Mouse (Mus musculus): ENCODE measurements around the gene Csnk1g1. TPM values are rescaled to one million over a fixed set of nuclear protein-coding genes. Genes with fewer than 3 reads are reported as not detected.

Csnk1g1 gene
- polyA plus RNA-seq, 1 experiment, result 14.4 TPM

DNA sequence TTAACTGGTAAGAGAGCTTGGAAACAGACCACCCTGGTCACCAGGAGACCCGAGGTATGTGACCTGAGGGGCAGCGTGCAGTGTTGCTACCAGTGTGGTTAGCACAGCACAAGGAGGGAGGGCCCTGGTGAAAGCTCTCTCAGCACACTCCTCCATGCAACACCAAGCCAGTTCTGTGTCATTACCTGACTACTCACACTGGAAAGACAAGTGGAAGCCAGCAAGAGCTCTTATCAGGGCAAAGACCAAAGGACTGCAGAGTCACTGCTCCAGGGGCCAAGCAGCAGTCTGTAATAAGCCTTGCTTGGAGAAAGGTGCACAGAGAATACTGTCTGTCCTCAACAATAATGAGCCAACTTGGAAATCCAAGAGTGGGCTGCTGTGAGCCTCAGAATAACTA is 183.9 kb downstream of the Csnk1g1 start:
- no peaks in the 10 kb centered on the region for H3K4me1 ChIP-seq (ENCODE audit: control insufficient read depth, insufficient read depth, low read length)
- WGBS, result 92% methylated on average over 2 of the region's 2 CpGs
- TF ChIP-seq POLR2A (IDR thresholded peaks at IDR 0.05; ENCODE audit: borderline replicate concordance, control insufficient read depth, low read depth, low read length), result no peak
- TF ChIP-seq CTCF (IDR thresholded peaks at IDR 0.05; ENCODE audit: control insufficient read depth, insufficient read depth, low read length), result no peak
- no peak overlapping the region for H3K27ac ChIP-seq (ENCODE audit: control insufficient read depth, insufficient read depth, low read depth, low read length, poor library complexity)
- no peak overlapping the region for H3K4me3 ChIP-seq (replicated peaks; ENCODE audit: control insufficient read depth, low read depth, low read length)

Other genes with a start within 250 kb of the Csnk1g1 start
- gene Oaz2, start 240.9 kb upstream of the Csnk1g1 start, polyA plus RNA-seq (2011; ENCODE audit: insufficient read depth, insufficient read length, low replicate concordance, missing spikeins), result 22.1 and 34.0 TPM in 2 replicates
- 7.9 and 13.9 TPM in 2 replicates for gene Zfp609, start 81.4 kb upstream of the Csnk1g1 start, polyA plus RNA-seq (2011; ENCODE audit: insufficient read depth, insufficient read length, low replicate concordance, missing spikeins)
- 68.0 and 69.5 TPM in 2 replicates for gene Pclaf, start 18.7 kb upstream of the Csnk1g1 start, polyA plus RNA-seq (2011; ENCODE audit: insufficient read depth, insufficient read length, low replicate concordance, missing spikeins)
- 6.4 and 12.8 TPM in 2 replicates for gene Trip4, start 130 bp upstream of the Csnk1g1 start, polyA plus RNA-seq (2011; ENCODE audit: insufficient read depth, insufficient read length, low replicate concordance, missing spikeins)
- gene Ppib, start 151.3 kb downstream of the Csnk1g1 start, polyA plus RNA-seq (2011; ENCODE audit: insufficient read depth, insufficient read length, low replicate concordance, missing spikeins), result 88.9 and 169 TPM in 2 replicates
- gene Snx22, start 160.8 kb downstream of the Csnk1g1 start, polyA plus RNA-seq (2011; ENCODE audit: insufficient read depth, insufficient read length, low replicate concordance, missing spikeins), result 21.4 and 26.4 TPM in 2 replicates
- gene Snx1, start 217.7 kb downstream of the Csnk1g1 start, polyA plus RNA-seq (2011; ENCODE audit: insufficient read depth, insufficient read length, low replicate concordance, missing spikeins), result 33.7 and 44.1 TPM in 2 replicates
- gene Ciao2a, start 217.7 kb downstream of the Csnk1g1 start, polyA plus RNA-seq (2011; ENCODE audit: insufficient read depth, insufficient read length, low replicate concordance, missing spikeins), result 27.0 and 37.6 TPM in 2 replicates
- gene Dapk2, start 249.3 kb downstream of the Csnk1g1 start, polyA plus RNA-seq (2011; ENCODE audit: insufficient read depth, insufficient read length, low replicate concordance, missing spikeins), result 33.5 and 34.8 TPM in 2 replicates